Mouse (Mus musculus) C2C12 (cell line): ENCODE data around the gene Hipk3.

Source experiments
- CTCF ChIP-seq: IDR thresholded peaks from one replicate; pipeline ENCODE4 v1.5.1; 2011; ENCODE audit not compliant: control insufficient read depth, insufficient read depth, insufficient read length
- MYOD1 ChIP-seq: IDR thresholded peaks from one replicate; pipeline ENCODE4 v1.6.1; 2011; ENCODE audit warnings: low read depth; ENCODE audit not compliant: control insufficient read depth, insufficient read length
- USF1 ChIP-seq: IDR thresholded peaks from one replicate; pipeline ENCODE4 v1.6.1; 2011; ENCODE audit warnings: low read depth, mild to moderate bottlenecking, control low read depth, moderate library complexity

DNA sequence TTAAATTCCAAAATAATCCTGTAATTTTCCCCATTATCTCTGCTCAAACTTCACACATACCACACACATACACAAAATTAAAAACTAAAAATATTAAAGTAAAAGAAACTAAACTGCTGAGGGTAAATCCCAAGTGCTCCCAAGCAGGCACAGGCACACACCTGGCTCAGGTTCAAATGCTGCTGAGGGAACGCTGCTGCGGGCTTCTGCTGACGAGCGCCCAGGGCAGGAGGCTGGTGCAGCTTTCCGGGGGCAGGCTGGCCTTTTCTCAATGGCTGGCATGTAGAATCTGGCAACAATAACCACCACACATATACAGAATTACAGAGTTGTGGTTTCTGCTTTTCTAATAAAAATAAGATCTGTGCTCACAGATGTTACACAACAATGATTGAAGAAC, 63.7 kb downstream of the Hipk3 start:
- TF ChIP-seq CTCF = no peak
- no peak for TF ChIP-seq MYOD1
- TF ChIP-seq USF1 = no peak
